Mouse (Mus musculus) embryo, embryonic 10.5 days (tissue): ENCODE measurements around the gene Sp4.

Source experiments
- DNase-seq: peaks from one replicate; pipeline ENCODE4 v3.0.0-alpha.2; 2015; ENCODE audit warnings: low spot score

Sp4 gene

DNA sequence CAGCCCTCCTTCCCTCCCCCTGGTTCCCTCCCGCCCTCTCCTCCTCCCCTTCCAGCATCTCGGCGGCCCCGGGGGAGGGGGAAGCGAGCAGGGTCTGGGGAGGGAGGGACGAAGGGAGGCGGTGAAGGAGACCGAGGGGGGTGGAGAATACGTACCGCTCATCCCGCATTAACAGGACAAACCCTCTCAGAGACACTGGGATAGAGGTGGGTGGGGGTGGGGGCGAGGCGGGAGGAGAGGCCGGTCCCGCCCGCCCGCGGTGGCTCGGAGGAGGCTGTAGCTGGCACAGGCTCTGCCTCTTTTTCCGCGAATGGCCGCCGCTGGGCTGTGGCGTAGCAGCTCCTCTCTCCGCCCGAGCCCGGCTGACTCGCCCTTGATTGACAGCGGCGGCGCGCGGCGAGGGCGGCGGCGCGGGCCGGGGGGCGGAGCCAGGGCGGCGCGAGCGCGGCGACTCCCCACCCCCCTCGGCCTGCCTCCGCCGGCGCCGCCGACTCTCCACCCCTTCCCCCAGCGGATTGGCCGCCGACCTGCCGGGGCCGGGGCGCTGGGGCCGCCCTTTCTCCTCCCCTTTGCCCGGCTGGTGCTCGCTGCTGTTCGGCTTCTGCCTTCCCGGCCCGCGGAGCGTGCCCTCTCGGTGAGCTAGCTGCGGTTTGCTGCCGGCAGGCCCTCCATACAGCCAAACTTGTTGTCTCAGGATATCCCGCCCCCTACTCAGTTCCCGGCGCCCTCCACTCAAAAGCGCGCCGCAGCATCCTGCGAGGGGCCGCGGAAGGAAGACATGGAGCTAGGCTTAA, at the start of gene Sp4:
TSS of gene Sp4 (minus strand) at position 369 of the 794 bp plus-strand sequence.
- DNase-seq: peak; percentile 95

DNA sequence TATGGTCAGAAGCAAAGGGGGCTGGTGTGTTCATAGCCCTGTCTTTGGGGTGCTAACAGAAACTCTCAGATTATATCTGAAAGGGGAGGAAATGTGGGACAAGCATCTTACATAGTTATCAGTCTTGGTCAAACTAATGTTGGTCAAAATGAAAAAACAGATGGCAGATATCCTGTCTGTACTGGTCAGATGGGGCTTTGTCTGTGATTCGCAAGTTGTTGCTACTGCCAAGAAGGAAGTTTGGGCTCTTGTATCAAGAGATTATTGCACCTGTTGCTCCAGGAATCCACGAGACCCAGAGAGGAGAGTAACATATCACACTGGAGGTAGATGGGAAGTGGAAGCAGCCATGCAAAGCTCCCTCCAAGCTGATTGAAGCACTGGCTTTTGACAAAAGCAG, 37.9 kb upstream of the Sp4 start:
- DNase-seq: no peak

DNA sequence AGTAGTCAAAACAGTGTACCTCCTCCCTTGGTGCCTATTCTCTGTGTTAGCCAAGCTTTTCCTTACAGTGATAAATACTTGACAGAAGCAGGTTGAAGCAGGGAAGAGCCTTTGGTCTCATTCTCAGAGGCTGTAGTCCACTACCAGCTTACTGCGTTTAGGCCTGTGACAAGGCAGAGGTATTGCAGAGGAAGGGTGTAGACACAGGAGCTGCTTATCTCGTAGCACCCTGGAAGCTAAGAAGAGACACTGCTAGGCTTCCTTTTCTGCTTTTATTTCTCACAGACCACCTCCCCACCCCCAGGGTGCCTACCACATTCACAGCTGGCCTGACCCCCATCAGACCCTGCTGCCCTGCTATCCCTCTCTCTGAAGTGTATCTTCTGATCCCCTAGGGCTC, 37.0 kb upstream of the Sp4 start:
- no peak for DNase-seq

DNA sequence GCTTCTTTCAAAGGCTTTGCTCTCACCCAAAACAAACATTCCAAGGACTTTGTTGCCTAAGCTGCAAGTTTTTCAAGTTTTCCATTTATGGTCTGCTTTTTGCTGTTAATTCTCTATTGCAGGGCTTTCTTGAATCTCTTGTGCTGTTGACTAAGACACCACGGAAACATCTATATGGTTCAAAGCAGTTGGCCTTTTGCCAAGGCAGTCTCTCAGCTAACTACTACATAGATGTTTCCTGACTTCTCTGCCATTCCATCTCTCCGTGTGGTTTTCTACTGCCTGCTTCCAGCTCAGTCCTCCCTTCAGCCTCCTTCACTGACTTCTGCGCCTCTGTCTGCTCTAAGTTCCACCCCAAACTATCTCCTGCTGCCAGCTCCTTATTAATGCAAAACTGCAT, 36.1 kb upstream of the Sp4 start:
- no peak for DNase-seq

- no peak for DNase-seq
Observed at GRCm38 (mm10) chr12:118328739-118329249, 27.6 kb upstream of the Sp4 start.

- DNase-seq: no peak
Observed at GRCm38 (mm10) chr12:118327566-118327965, 26.3 kb upstream of the Sp4 start.

GRCm38 (mm10) chr12:118326161-118326560, 24.9 kb upstream of the Sp4 start:
- DNase-seq: no peak

- DNase-seq: no peak
Observed at GRCm38 (mm10) chr12:118320076-118320475, 18.8 kb upstream of the Sp4 start.

- DNase-seq: peak; percentile 51
Observed at GRCm38 (mm10) chr12:118314477-118314845, 13.2 kb upstream of the Sp4 start.

- no peak for DNase-seq
Observed at GRCm38 (mm10) chr12:118313805-118314476, 12.7 kb upstream of the Sp4 start.

DNA sequence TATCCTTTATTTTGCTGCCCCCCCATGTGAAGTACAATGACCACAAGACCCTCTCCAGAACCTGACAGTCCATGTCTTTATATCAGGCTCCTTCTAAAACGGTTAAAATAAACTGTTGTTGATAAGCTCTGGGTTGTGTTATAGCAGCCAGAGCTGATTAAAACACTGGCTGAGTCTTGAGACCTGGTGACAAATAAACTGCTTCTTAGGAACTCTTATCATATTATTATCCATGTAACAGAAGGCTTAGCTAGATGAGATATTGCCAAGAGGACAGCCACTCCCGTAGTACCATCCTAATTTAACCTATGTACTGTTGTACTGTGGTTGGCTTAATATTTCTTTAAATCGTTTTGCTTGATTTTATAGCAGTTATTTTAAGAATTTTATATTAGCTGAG, 2.3 kb upstream of the Sp4 start:
- no peak for DNase-seq

- DNase-seq: no peak
Observed at GRCm38 (mm10) chr12:118303066-118303465, 1.8 kb upstream of the Sp4 start.

DNA sequence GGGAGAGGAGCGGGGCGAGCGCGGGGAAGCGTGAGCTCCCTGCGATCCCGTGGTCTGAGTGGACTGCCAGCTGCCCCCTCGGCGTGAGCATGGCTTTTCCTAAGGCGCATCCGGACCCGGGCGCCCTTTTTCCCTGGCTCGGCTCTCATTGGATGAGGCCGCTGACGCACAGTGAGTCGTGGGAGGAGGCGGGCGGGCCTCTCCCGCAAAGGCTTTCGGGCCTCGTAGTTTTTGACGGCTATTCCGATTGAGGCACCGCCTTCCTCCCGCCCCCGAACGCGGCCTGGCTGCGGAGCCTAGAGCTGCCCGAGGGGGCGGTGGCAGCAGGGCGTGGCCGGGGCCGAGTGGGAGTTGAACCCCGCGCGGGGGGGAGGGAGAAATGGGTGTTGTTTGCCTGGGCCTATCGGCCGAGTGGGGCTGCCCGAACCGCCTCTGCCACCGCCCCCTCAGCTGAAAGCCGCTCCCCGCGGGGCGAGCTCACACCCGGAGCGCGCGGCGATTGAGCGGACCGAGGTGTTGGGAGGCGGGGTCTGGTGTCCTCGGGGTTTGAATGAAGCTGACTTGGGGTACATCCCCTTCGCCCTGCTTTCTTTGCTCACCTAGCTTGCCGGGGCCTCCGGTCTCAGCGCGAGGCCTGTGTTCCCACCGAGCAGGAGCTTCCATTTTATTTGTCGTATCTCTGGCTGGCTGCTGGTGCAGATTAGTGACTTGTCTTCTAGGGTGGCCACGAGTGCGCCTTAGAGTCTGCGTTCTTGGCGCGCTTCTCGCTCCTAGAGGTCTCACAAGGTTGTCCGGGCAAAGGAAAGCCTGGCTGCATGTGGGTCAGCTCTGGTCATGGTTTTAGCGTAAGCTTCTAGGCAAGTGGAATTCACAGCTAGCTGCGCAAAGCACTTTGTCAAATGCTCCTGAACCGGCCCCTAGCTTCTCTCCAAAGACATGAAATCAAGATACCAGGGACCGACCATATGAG, 911 bp upstream of the Sp4 start:
- peak; percentile 99 for DNase-seq

DNA sequence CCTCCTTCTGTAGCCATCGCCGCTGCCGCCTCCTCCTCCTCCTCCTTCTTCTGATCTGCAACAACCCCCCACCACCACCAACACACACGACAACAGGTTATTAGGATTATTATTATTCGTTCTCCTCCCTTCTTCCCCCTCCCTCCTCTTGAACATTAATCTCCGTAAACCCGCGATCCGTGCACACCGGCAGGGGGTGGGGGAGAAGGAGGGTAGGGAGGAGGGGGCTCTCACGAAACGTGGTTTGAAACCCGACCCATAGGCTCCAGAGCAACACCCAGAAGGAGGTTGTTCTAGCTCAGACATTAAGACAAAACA, 527 bp downstream of the Sp4 start:
- no peak for DNase-seq

GRCm38 (mm10) chr12:118299956-118300355, 1.3 kb downstream of the Sp4 start:
- peak; percentile 68 for DNase-seq

DNA sequence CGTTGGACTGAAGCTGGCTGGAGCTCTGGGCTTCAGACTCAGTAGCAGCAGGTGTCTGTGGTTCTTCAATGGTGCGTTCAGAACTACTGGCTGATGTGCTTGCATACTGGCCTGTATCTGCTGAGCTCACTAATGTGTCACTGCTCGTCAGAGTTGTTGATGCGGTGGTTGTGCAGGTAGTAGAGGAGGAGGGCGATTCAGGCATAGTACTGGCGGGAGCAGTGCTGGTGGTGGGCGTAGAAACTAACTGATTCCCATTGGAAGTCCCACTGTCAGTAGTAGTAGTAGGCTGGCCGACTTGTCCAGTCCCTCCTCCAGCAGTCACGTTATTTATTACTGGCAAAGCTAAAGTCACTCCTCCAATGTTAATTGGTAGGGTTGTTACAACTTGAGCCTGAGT, 2.1 kb downstream of the Sp4 start:
- DNase-seq: no peak

DNA sequence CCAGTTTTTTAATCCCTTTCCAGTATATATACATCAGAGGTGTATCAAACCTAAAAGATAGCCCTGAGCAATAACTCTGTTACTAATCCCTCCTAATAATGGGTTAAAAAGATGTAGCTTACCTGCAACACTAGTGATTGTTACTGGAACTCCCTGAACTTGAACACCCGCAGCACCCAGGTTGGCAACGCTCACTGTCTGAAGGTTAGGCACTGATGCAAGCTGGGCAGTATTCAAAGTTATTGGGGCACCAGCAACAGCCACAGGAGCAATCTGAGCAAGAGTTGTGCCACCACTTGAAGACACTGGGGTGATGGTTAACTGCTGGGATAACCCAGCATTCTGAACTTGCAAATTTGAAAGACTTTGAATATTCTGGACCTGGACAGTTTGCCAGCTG, 2.7 kb downstream of the Sp4 start:
- no peak for DNase-seq

DNA sequence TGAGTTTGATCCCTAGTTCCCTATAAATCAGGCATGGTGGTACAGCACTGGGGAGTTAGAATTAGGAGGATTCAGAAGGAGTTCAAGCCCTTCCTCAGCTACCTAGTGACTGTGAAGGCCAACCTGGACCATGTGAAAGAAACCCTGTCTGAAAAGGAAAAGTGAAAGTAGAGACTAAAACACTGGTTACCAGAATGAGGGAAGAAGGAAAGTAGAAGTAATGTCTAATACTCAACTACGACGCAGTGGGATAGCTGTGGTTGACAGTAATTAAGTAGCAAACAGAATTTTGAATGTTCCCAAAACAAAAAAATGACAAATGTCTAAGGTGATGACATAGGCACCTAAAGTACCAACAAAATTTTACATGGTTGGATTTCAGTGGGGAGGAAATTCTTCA, 5.0 kb downstream of the Sp4 start:
- DNase-seq: no peak

GRCm38 (mm10) chr12:118295793-118296192, 5.4 kb downstream of the Sp4 start:
- no peak for DNase-seq

- DNase-seq: no peak
Observed at GRCm38 (mm10) chr12:118288947-118289346, 12.3 kb downstream of the Sp4 start.

GRCm38 (mm10) chr12:118285099-118285498, 16.1 kb downstream of the Sp4 start:
- DNase-seq: no peak

GRCm38 (mm10) chr12:118281961-118282360, 19.3 kb downstream of the Sp4 start:
- no peak for DNase-seq

- no peak for DNase-seq
Observed at GRCm38 (mm10) chr12:118276385-118276784, 24.9 kb downstream of the Sp4 start.
